Mouse (Mus musculus) heart, postnatal 4 days (tissue): ENCODE data around the gene Agmat. TPM values are rescaled to one million over a fixed set of nuclear protein-coding genes. Genes with fewer than 3 reads are reported as not detected.

ENCODE experiments used
- total RNA-seq, 2 experiments: library from RNA; stranded (reverse); gene quantifications; 2 replicates each; pipeline ENCODE4 v1.2.3; 2021

Agmat gene
- total RNA-seq, 2 experiments from 2014 or later: 0.43 to 0.57 TPM

Other genes starting within 250 kb of the Agmat start
- gene Spen, start 208.1 kb upstream of the Agmat start, total RNA-seq: 10 to 100 TPM; 33.7 to 34.9 TPM
- 100 to 1,000 TPM; 122 to 145 TPM for gene Fblim1, start 140.6 kb upstream of the Agmat start, total RNA-seq
- 1 to 10 TPM; 3.1 to 3.2 TPM for gene Tmem82, start 128.0 kb upstream of the Agmat start, total RNA-seq
- 10 to 100 TPM; 32.5 to 33.6 TPM for gene Slc25a34, start 122.9 kb upstream of the Agmat start, total RNA-seq
- 10 to 100 TPM; 57.5 to 64.5 TPM for gene Plekhm2, start 81.8 kb upstream of the Agmat start, total RNA-seq
- 1 to 10 TPM; 1.6 to 4.0 TPM for gene Rsc1a1, start 61.1 kb upstream of the Agmat start, total RNA-seq
- 10 to 100 TPM; 34.9 to 36.8 TPM for gene Ddi2, start 23.3 kb upstream of the Agmat start, total RNA-seq
- gene Dnajc16, start 44.3 kb downstream of the Agmat start, total RNA-seq: 10 to 100 TPM; 16.6 to 16.8 TPM
- gene Casp9, start 46.9 kb downstream of the Agmat start, total RNA-seq: 10 to 100 TPM; 13.5 to 13.8 TPM
- gene Cela2a, start 79.5 kb downstream of the Agmat start, total RNA-seq: not detected
- gene Ctrc, start 99.7 kb downstream of the Agmat start, total RNA-seq: not detected
- gene Efhd2, start 128.2 kb downstream of the Agmat start, total RNA-seq: 10 to 100 TPM; 46.5 to 50.5 TPM